Mouse (Mus musculus): Measurements from ENCODE around the gene Cnnm2.

Gene Cnnm2

DNA sequence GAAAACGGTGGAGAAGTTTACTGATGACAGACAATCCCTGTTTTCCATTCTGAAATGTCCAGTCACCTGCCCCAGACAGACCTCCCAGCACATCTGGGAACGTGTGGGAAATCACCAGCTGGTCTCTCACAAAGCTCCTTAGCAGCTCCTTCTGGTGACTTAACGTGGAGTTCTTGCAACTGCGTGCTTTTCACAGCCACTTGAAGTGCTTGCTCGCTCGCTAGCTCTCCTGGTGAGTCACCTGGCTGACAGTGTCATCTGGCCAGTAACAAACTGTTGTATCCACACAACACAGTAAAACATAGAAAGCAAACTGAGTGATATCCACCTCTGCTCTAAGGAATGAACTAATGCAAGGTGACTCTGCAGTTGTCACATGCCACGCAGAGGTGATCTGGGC, 125.4 kb downstream of the Cnnm2 start:
- DNase-seq (ENCODE audit: low read depth, low spot score), result no peak

DNA sequence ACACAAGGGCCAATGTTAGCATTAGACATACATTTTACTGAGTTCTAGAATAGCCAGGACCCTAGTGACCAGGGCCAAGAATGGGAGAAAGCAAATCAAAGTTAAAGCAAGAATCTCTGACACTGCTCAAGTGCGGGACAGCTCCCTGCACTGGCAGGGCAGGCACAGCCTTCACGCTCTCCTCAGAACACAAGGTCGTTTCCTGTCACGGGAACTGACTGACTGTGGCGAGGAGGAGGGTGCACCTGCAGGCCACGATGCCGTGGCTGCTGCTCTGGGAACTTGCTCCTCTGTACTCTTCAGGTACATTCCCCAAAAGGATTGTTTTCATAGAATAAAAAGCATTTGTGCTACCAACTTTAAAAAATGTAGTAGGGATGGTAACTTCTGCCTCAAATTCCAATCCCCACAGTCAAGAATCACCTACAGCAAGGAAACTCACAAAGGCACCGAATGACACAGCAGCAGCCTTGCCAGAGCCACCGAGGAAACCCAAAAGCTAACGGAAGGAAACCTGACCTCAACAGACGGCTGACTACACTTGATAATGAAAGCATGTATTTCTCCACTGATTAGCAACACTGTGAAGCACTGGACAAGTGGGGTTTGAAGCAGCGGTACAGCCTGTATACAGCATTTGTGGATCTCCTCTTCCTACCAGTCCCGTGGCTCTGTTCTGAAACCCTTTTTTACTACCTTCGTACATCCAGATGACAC, 126.6 kb downstream of the Cnnm2 start:
- no peak for DNase-seq (ENCODE audit: low read depth, low spot score)

DNA sequence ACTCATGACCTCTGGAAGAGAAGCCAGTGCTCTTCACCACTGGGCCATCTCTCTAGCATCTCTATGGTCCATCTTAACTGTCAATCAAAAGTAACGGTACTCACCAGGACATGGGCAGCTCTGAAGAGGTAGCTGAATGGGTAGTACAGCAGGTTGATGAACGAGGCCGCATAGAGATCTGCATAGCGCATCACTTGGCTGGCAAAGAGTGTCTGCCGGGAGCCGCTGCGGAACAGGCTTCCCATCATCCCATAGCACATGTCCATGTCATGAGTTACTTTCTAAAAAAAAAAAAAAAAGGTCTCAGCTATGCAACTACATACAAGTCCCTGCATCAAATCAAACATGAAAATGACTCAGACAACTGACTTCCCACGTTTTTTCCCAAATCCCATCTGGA, 128.3 kb downstream of the Cnnm2 start:
- DNase-seq (ENCODE audit: low read depth, low spot score), result no peak

DNA sequence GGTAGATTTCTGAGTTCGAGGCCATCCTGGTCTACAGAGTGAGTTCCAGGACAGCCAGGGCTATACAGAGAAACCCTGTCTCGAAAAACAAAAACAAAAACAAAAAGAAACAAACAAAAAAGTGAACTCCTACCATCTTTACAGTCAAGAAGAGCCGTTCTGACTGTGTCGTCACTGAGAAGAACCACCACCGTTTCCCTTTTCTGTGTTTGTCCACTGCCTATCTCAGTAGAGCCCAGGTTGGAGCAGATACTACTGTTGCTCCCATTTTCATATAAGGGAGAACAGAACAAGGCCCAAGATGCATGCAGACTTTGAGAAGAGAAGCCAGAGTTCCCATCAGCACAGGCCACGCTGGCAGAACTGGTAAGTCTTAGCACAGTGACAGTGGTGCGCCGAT, 129.3 kb downstream of the Cnnm2 start:
- DNase-seq (ENCODE audit: low read depth, low spot score), result no peak

DNA sequence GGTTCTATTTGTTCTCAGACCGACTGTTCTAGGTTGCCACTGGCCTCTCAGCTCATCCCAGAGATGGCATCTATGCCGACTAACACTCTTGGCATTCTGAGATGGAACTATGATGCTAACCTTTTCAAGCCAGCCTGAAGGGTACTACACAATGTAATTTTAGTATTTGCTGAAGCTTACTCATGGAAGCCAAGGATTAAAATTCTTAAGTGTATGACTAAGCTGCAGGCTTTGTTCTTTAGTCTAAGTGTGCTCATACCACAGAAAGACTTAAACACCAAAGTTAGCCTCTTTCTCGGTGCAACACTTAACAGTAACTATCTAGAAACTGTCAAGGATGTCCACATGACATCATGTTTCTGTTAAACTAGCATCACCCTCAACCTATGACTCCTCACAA, 131.5 kb downstream of the Cnnm2 start:
- DNase-seq (ENCODE audit: low read depth, low spot score), result no peak

DNA sequence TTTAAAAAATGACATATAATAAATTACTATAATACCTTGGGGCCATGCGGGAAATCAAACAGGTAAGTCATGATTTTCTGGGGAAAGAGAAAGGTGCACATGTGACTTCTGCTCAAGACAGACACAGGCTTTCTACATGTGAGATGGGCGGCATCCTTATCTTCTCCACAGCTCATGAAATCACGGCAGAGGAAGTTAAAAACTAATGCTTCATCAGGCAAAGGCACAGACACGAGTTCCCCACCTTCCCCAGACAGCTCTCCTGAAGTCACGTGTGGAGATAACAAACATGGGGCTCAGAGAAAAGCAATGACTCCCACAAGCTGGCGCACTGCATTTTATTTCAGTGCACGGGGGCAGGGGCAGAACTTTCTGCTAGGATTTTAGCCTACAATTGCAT, 132.1 kb downstream of the Cnnm2 start:
- DNase-seq (ENCODE audit: low read depth, low spot score), result no peak

DNA sequence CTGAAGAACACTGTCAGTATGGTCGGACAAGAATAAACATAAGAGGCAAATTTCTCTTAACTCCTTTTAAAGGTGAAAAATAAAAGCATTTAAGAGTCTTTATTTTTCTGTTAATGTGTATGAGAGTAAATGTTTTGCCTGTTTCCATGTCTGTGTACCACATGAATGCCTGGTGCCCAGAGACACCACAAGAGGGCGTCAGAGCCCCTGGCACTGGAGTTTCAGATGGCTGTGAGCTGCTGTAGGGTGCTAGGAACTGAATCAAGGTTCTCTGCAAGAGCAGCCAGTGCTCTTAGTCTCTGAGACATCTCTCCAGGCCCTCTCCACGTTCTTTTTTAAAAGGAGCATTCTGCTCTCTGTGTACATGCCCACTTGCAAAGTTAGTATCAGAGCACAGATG, 135.7 kb downstream of the Cnnm2 start:
- DNase-seq (ENCODE audit: low read depth, low spot score), result no peak

DNA sequence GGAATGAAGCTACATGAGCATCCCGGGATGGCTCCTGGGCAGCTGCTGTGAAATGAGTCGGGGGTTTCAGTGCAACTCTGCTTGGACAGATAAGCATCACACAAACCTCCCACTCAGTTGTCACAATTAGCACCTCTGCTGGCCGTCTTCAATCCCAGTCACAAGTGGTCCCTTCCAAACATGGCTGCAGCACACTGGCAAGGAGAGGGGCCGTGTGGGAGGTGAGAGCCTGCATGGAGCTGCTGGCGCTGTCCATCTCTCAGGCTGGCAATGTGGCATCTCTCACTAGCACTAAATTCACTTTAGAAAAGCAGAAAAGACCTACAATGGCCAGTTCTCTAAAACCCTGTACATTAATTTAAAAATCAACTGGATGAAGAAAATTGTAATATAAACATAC, 136.8 kb downstream of the Cnnm2 start:
- no peak for DNase-seq (ENCODE audit: low read depth, low spot score)

DNA sequence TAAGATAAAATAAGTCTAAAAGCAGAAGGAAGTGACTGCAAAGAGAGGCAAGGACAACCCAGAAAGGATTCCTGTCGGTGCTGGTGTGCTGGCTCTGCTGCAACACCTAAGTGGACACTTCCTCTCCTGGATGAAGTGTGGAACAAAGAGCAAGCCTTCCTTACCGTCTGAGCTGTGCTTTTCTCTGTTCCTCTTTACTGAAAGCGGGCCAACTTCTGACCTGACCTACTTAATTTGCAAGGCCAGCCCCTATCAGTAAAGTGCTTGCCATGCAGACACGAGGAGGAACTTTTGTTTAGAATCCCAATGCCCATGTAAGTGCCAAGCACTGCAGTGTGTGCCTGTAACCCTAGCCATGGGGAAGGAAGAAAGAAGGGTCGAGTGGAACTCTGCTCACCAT, 137.9 kb downstream of the Cnnm2 start:
- no peak for DNase-seq (ENCODE audit: low read depth, low spot score)

DNA sequence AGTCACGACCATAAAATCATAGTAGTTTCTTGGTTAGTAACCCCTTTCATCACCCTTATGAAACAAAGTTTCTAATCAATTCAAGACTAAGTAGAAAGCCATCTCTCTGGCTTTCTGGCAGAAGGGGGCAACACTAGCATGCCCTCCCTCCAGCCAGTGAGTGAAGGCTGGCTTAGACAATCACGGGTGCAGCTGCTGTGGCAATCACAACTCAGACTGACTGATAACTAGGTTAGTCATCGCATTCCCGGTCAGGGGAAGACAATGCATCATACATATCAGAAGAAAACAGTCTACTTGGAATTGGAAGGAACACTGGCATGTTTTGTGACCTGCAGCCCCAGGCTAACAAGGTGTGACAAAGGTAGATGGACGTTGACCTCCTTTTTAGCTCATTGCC, 138.5 kb downstream of the Cnnm2 start:
- no peak for DNase-seq (ENCODE audit: low read depth, low spot score)

DNA sequence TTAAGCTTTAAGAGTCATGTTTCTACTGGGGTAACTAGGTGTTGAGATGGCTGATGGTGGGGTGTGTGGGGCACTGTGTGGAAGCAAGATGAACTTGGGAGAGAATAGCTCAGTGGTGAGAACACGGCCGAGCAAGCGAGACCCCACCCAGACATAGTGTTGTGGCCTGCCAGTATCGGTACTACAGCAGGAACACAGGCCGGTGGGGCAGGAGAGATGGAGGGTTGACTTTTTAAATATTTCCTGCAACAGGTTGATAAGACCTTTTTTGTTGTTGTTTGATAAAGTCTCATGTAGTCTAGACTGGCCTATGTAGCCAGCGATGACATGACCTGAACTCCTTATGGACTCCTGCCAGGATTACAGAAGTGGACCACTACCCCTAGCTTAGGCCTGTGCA, 139.4 kb downstream of the Cnnm2 start:
- DNase-seq (ENCODE audit: low read depth, low spot score), result no peak

DNA sequence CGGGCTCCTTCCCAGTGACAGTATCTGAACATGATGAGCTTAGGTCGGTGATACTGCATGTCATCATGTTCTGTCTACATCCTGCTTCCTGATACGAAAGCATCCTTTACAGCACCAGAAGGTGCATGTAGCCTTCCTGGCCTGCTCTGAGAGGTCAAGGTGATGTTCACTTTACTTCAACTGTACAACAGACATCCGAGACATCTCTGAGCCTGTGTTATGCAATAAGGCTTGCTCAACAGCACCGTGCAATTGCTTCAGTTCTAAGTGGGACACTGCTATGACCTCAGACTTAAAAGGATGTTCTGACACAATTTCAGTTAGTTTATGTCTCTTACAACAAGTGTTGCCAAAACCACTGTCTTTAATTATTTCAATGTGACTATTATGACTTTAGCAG, 139.9 kb downstream of the Cnnm2 start:
- DNase-seq (ENCODE audit: low read depth, low spot score), result no peak

DNA sequence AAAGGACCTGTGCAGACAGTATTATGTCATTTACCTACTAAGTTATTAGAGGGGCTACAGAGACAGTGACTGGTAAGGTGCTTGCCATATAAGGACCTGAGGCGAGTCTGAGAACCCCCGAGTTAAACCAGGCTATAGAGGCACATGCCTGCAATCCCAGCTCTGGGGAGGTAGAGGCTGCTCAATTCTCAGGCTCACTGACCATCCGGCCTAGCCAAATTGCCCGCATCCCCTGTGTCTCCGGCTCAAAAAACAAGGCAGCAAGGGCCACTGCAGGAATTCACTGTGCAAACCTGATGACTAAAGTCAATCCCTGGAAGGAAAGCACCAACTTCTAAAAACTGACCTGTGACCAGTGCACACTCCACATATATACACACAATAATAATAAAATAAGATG, 142.0 kb downstream of the Cnnm2 start:
- no peak for DNase-seq (ENCODE audit: low read depth, low spot score)

DNA sequence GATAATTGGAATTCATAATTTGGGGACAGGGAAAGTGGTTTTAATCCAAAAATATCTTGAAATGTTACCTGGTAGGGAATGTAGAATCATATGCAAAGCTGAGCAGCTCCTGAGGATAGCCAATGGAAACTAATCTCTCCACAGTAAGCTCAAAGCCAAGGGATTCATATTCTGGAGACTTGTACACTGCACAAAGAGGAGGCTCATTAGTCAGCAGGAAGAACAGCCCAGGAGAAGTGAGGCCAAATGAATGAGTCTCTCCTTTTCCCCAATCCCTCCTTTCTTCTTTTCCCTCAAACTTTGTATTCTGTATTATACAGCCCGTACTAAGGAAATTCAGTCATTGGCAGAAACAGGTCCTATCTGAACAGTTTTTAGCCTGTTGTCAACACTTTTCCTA, 143.5 kb downstream of the Cnnm2 start:
- DNase-seq (ENCODE audit: low read depth, low spot score), result no peak

DNA sequence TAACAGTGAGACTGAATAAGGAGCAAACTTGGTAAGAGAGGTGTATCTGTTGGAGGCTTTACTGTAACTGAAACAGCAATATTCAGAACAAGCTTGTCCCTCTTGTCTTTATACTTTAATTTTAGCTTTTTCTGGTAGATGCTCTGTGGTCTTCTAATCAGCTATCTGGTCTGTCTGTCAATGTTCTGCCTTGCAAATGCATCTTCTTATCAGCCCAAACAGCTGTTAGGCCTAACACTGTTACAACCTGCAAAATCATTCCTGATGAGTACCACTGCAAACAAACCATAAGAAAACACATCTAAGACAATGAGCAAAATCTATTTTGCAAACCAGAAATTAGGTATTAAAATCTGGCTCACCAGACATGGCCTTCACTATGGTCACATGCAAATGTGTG, 144.0 kb downstream of the Cnnm2 start:
- DNase-seq (ENCODE audit: low read depth, low spot score), result no peak

DNA sequence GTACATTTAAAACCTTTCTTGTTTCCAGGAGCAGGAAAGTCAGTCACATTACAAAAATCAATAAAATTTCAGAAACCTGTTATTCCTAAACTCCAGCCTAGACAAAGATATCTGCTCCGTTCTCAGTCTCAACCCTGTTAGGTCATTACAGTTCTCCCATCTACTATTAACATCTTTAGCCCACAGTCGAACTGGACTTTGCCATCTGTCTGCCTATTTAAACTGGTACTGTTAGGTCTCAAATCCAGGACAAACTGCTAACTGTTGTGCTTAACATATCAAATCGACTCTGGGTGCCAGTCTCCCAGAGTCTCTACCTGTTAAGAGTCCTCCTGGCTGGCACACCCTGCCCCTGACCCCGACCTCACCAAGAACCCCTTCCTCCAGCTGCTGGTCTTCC, 144.6 kb downstream of the Cnnm2 start:
- no peak for DNase-seq (ENCODE audit: low read depth, low spot score)

DNA sequence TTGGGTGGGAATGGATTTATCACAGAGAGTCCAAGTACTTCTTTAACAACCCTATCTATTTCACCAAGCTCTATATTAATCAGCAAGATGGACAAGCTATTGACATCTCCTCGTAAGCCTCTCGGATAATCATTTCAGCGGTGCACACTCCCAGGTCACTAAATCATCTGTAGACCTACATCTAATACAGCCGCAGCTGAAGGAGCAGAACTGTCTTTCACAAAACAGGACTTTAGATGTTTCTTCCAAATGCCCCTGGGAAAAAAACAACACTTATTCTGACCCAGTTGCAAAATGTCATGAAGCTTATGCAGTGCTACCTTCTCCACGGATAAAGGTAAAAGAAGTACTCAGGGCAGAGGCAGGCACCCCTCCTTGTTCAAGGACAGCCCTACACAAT, 146.8 kb downstream of the Cnnm2 start:
- no peak for DNase-seq (ENCODE audit: low read depth, low spot score)

DNA sequence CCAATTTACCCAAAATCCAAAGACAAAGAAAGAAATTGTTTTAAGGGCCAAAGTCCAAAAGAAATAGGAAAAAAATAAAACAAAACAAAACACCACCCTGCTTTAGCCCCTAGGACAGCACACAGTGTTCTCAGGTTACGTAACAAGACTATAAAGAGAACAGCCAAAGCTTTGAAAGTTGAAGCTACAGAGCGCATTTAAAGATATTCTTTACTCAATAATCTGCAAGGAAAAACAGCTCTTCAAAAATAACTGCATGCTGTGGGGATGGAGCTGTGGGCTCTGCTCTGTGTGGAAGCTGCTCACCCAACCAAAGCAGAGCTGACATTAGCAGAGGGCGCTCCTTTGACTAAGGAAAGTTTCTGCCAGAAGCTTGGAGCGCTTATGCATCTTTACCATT, 147.6 kb downstream of the Cnnm2 start:
- DNase-seq (ENCODE audit: low read depth, low spot score), result no peak

DNA sequence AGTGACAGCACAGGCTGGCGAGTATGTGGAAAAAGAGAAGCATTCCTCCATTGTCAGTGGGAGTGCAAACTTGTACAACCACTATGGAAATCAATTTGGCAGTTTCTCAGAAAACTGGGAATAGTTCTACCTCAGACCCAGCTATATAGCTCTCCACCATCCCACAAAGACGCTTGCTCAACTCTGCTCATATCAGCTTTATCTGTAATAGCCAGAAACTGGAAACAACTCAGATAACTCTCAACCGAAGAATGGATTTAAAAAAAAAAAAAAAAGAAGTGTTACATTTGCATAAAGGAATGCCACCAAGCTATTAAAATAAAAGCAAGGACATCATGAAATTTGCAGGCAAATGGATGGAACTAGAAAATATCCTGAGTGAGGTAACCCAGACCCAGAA, 150.1 kb downstream of the Cnnm2 start:
- no peak for DNase-seq (ENCODE audit: low read depth, low spot score)

DNA sequence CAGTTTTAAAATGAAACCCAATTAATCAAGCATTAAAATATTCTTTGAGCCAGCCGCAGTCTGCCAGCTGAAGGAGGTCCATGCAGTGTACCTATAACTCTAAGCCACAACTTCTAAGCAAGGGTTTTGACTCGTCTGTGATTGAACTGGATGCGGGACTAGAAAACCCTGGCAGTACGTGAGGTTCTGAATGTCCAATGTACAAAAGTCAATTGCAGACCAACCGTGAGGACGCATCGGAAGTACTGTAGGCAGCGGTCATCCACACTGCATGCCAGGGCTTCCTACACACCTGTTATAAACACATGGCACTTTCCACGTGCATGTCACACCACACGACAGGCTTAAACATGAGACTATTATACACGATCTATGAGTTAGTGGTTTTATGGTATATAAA, 152.2 kb downstream of the Cnnm2 start:
- no peak for DNase-seq (ENCODE audit: low read depth, low spot score)

DNA sequence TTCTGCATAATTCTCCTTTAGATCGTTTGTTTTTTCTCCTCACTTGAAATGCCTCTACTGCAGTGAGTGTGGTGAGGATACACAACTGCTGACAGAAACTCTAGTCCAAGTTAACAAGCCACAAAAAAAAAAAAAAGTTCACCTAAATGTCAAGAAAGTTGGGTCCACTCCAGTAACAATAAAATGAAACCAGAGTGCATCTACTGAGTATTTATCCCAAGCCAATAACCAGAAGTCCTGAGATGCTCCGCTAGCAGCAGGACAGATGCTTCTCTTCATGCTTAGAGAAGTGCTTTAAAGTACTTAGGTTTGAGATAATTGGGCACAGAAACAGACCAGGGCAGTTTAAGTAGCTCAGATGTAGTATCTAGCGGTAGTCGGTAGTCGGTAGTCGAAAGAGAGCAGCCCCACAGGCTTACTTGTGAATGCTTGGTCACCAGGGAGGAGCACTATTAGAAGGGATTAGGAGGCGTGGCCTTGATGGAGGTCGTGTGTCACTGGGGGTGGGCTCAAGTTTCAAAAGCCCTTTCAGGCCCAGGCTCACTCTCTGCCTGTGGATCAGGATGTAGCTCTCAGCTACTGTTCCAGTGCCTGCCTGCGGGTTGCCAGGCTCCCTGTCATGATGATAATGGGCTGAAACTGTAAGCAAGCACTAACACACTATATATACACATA, 154.1 kb downstream of the Cnnm2 start:
- DNase-seq (ENCODE audit: low read depth, low spot score), result no peak

DNA sequence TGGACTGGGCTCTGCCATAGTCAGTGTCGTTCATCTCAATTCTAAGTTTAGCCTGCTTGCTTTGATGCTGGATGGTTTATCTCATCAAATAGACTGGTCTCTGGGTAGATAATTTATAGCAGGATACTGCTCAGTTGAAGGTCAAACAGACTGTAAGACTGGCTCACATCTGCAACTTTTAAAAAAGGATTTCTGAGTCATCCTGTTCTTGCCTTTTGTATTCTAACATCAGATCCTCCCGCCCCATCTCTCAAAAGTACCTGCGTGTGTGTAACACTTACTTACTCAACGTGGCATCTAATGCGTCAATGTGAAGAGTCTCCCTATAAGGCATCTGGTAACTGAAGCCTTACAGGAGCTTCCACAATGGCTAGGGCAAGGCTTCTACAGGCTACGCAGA, 159.2 kb downstream of the Cnnm2 start:
- DNase-seq (ENCODE audit: low read depth, low spot score), result no peak

DNA sequence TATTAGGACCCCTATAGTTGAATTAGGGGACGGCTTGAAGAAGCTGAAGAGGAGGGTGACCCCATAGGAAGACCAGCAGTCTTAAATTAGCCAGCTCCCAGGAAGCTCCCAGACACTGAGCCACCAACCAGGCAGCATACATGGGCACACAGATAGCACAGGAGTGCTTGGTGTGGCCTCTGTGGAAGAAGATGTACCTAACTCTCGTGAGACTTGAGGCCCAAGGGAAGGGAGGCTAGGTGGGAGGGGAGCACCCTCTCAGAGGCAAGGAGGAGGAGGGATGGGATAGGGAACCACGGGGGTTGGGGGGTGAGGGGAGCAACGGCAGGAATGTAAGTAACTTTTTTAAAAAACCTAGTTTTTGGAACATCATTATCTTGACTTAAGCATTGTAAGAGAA, 165.0 kb downstream of the Cnnm2 start:
- DNase-seq (ENCODE audit: low read depth, low spot score), result no peak

DNA sequence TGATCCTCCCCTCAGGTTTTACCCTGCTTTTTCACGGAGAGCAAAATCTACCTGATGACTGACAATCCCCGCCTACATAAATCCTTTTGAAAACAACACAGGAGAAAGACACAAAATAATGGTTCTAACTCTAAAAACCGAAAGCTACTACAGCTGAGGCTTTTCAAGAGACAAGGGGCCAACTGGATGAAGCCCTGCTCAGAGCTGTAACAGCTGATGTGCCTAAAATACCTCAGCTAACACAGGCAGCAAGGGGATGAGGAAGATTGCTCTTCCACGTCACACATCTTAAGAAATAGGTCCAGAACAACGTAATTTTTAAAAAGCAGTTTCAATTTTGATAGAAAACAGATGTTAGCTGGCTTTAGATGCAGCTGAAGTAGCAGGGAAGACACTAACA, 165.6 kb downstream of the Cnnm2 start:
- no peak for DNase-seq (ENCODE audit: low read depth, low spot score)
